Mouse (Mus musculus) embryo, embryonic 9.5 days (tissue): Measurements from ENCODE around the gene Gatad2b.
"Not testable (repeated sequence)": the region's sequence is repeated elsewhere in the genome, so short reads cannot be mapped to it uniquely, and the experiment has no call there.

Source experiments
- DNase-seq: peaks from one replicate; pipeline ENCODE4 v3.0.0-alpha.2; 2017; ENCODE audit errors: extremely low spot score

Gene Gatad2b

DNA sequence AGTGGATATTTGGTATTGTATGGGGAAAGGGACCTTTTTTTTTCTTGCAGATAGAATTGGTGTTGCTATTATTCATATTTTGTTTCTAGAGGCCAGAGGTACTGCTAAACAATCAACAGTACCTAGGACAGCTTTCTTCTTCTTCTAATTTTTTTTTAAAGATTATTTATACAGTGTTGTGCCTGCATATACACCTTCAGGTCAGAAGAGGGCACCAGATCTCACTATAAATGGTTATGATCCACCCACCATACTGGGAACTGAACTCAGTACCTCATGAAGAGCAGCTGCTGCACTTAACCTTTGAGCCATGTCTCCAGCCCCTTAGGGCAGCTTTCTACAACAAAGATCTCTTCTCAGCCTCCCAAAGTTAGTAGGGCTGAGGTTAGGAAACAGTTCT is 20.4 kb downstream of the Gatad2b start:
- no peak for DNase-seq

- no peak for DNase-seq
These were observed 21.3 kb downstream of the Gatad2b start for GRCm38 (mm10) chr3:90314241-90314640.

DNA sequence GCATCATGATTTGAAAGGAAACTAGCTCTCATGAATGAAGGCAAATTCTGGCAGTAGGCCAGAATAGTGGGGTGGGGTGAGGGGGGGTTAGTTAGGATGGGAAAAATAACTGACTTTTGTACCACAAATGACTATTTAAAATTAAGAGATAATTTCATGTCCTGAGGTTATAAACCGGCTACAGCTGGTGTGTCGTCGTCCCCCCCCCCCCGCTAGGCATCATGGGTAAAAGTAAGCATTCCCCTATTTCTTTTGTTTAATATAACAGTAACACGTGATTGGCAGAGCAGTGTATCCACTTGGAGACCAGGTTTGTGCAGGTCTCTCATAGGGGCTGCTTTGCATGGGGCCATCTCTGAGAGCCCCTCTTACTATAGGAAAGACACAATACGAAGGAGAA is 29.3 kb downstream of the Gatad2b start:
- DNase-seq = no peak

DNA sequence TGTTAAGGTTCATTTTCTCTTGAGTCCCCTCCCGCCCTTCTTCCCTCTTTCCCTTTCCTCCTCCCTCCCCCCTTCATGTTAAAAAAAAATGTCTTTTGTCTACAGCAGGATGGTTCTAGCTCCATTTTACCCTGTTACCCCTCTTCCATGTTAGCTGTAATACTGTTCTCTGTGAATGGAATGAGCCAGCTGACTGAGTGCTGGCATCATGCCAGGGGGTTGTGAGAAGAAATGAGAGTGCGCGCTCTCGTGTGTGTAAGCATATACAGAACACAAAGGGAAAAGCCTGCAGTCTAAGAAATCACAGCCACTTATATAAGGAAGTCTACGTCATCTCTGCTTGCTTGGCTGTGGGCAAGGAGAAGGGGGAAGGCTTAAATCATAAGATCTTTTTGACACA is 30.1 kb downstream of the Gatad2b start:
- DNase-seq = no peak

DNA sequence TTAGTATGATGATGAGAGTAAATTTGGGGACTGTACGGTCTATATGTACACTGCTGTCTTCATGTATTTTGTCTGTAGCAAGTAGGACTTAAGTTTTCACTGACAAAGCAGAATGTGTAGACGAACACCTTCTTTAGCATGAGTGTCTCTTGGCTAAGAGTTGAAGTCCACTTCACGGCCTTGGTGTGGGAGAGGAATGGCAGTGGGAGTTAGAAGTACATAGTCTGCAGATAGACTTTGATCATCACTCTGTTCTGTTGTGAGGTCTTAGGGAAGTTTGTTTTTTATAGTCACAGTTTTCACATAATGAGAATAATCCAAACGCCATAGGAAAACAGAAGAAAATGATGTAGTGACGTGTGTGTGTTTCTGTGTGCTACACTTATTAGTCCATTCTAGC is 39.5 kb downstream of the Gatad2b start:
- no peak for DNase-seq

- no peak for DNase-seq
These were observed 42.5 kb downstream of the Gatad2b start for GRCm38 (mm10) chr3:90335517-90335916.

DNA sequence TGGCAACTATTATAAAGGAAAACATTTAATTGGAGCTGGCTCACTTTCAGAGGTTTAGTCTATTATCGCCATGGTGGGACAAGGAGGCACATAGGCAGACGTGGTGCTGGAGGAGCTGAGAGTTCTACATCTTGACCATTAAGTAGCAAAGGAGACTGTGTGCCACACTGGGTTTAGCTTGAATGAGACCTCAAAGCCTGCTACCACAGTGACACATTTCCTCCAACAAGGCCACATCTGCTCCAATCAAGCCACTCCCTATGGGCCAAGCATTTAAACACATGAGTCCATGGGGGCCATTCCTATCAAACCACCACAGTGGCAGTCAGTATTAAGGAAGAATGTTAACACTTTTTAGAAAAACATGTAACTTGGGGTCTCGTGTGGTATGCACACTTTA is 45.2 kb downstream of the Gatad2b start:
- no peak for DNase-seq

DNA sequence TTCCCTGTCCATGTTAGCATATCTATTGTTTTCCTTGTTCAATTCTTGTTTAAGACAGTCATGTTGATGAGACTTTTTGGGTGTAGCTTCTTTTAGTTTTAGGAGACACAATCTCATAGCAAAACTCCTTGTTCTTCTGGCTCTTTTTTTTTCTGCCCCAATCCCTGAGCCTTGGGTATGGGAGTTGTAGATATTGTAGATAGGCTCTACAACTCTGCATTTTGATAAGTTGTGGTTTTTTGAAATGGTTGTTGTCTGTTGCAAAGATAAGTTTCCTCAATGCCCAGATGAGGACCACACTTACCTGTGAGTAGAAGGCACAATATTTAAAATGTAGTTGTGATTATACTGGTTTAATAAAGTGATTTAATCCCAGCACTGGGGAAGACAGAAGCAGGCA is 47.2 kb downstream of the Gatad2b start:
- DNase-seq = no peak

DNA sequence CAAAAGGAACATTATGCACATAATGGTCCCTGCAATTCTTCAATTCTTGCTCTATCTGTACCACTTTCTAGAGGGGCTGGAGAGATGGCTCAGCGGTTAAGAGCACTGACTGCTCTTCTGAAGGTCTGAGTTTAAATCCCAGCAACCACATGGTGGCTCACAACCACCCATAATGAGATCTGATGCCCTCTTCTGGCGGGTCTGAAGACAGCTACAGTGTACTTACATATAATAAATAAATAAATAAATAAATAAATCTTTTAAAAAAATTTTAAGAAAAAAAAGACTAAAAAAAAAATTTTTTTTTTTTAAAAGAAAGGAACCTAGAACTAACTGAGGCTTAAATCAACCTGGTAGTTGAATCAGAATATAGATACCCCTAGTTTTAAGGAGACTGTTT is 49.9 kb downstream of the Gatad2b start:
- DNase-seq = not testable (repeated sequence)

- DNase-seq = no peak
These were observed 54.9 kb downstream of the Gatad2b start for GRCm38 (mm10) chr3:90347847-90348246.

- DNase-seq = no peak
These were observed 65.0 kb downstream of the Gatad2b start for GRCm38 (mm10) chr3:90357959-90358358.

DNA sequence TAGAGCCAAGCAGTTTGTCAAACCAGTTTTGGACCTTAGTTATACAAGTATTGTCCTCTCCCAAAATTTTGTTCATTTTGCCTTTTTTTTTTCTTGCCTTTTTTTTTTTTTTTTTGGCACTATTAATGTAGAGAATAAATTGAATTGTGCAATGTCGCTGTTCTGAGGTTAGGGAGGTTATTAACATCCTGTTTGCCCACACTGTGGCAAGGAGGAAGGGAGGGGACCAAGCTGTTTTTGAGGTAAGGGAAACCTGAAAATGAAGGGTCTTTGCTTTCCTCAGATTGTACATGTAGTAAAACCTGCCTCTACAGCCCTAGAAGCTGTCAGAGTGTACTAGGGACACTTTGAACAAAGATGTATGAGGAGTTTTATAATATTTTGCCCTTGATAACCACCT is 66.3 kb downstream of the Gatad2b start:
- DNase-seq = no peak

- no peak for DNase-seq
These were observed 68.5 kb downstream of the Gatad2b start for GRCm38 (mm10) chr3:90361476-90361875.

DNA sequence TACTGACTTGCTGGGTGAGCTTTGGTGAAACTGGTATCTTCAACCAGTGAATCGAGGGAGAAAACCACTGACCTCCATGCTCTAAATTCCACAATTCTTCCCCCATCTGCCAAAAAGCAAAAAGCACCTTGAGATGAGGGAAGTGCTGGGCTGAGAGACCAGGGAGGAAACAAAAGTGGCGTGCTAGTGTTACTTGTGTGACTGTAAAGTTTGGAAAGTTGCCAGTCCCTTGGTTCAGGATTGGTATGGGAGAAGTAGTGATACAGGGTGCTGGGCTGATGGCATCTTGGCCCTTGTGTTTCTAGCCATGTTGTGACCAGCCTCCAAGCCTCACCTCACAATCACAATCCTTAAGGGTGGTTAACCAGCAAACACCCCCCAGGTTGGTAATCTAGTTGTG is 69.4 kb downstream of the Gatad2b start:
- no peak for DNase-seq

DNA sequence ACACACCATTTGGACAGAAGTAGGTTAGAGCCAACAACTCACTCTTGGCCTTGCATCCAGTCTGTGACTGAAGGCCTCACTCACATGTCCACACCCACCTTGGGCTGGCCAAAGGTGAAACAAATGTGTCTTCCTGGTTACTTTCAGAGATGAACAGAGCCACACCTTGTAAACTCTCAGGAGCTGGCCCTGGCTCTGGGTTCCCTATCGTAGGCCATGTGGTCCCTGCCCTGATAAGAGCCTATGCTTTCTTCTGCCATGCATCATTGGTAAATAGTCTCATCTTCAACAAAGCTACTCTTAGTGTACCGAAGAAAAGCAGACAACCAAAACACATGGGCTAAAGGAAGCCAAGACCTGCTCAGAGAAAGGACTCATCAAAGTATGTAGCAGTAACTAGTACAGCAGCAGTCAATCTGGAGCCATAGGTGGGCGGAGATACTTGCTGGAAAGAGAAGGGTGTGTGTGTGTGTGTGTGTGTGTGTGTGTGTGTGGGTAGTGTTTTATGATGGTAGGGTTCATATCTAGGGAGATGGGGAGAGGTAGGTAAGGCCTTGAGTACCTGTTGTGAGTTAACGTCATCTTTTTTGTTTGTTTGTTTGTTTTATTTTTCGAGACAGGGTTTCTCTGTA is 74.1 kb downstream of the Gatad2b start:
- no peak for DNase-seq

DNA sequence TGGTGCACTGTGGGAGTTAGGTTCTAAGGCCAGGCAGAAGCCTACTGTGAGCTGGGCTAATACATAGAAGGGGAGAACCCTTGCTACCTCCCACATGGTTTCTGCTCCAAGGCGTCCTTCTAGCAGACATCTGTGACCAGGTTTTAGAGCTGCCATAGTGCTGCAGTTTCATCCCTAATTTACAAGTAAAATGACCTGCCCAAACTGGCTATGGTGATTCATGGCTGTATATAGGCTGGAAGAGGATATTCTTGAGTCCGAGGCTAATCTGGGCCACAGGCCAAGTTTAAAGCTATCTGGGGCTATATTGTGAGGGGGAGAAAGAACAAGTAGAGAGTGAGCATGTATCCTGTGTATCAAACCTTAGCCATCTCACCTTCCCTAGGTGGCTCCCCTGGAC is 76.1 kb downstream of the Gatad2b start:
- DNase-seq = no peak

DNA sequence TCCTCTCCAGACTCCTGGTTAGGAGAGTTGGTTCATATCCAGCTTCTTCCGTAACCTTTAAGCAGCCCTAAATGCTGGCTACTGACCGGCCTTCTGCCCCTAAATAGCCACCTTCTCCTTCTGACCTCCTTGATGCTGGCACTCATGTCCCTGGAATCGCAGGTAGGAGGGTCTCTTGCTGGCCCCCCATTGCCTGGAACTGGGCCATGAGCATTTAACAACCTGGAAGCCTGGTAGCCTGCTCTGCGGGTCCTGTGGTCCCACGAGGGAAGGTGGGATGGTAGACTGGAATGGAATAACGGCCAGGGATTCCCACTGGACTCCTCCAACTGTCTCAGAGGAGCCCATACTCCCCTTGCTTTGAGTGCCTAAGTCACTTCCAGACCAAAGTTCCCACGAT is 78.9 kb downstream of the Gatad2b start:
- no peak for DNase-seq

DNA sequence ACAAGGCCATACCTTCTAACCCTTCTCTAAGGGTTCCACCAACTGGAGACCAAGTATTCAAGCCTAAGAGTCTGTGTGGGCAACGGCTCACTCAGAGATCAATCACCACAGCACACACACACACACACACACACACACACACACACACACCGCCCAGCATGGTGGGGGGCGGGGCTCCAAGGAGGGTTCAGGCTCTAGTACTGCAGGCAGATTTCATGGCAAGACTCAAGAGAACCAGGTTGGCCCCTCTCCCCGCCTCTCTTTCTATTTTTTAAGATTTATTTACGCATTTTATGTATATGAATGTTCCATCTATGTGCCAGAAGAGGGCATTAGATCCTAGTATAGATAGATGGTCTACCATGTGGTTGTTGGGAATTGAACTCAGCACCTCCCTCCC is 79.8 kb downstream of the Gatad2b start:
- no peak for DNase-seq

DNA sequence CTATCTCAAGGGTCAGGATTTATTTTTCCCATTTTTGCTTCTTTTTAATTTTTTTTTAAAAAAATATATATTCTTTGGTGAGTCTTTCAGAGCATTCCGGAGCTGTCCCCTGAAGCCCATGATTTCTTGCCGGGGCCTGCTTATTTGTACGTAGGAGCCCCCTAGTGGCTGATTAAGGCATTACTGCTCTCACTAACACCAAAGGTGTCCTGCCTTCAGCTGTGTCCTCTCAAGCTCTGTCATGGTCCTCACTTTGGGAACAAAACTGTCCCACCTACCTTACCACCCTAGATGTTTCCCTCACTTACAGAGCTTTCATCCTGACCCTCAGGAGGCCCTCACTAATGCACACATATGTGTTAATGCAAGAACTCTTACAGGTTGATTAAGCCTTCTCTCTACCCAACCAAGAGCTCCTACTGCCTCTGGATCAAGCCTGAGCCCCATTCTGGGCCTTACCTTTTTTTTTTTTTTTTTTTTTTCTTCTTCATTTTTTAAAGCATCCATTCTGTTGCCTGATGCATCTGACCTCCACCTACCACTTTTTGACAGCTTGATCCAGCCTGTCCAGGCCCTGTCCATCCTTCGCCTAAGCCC is 80.6 kb downstream of the Gatad2b start:
- peak; percentile 81 for DNase-seq

DNA sequence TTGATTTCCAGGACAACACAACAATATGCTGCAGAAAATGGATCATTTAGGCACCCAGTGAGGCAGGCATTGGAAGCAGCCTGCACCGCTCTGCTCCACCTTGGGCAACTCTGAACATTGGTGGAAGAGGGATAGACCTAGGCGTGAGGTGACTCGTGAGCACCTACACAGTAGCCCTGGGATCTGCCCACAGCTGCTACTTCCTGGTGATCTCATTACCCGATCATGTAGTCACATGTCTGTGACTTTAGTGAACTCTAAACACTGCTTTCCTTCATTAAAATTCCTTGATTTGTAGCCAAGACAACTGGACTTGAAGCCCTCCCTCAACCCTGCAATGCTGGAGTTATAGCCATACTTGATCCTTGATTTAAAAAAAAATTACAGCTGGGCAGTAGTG is 81.4 kb downstream of the Gatad2b start:
- DNase-seq = no peak

DNA sequence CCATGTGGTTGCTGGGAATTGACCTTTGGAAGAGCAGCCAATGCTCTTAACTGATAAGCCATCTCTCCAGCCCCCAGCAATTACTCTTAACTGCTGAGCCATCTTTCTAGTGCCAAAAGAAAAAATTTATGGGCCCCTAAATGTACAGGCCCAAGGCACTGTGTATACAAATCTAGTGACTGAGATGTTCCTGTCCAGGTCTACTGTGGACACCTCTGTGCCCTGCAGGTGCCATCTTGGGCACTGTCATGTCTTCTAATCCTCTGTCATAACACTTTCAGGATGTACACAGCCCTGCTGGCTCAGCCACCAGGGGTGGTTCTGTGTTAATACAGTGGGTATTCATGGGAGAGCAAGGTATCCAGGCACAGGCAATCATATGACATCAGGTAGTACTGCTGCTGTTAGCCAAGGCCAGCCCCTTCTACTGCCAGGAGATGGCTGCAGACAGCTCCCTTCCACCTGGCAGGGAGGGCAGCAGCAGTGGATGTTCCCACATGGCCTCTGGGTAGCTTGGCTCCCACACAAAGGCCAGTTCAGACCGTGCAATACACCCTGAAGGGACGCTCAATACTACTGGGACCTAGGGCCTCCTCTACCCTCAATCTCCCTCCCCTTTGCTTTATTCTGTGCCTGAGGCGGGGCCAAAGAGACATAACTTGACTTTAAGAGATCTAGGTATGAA is 82.7 kb downstream of the Gatad2b start:
- DNase-seq = no peak

DNA sequence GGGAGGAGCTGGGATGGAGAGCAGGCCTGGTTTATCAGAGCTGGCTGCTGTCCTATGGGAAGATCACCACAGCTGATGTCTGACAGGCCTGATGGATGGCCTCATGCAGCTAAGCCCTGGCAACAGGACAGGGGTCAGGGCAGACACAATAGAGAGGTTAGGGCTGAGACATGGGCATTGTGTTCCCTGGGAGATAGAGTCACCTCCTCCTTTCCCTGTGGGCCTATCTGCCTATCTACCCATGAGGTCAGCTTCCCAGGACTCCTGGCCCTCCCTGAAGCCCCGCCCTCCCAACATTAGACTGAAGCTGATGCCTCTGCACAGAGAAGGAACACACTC is 83.2 kb downstream of the Gatad2b start:
- DNase-seq = peak; percentile 79

- DNase-seq = no peak
These were observed 85.5 kb downstream of the Gatad2b start for GRCm38 (mm10) chr3:90378496-90378895.

- no peak for DNase-seq
These were observed 88.7 kb downstream of the Gatad2b start for GRCm38 (mm10) chr3:90381727-90382126.
